Mouse (Mus musculus) testis, adult 2 months (tissue): ENCODE results near the gene Pdzd8.

ENCODE experiments used
- CTCF ChIP-seq: fragments of 200-500 bp; IDR thresholded peaks from 2 replicates; pipeline ENCODE4 v1.5.1; 2012; ENCODE audit warnings: low read depth, mild to moderate bottlenecking, inconsistent platforms, low read length, moderate library complexity; ENCODE audit not compliant: control insufficient read depth, insufficient read depth, insufficient replicate concordance
- POLR2A ChIP-seq: fragments of 200-500 bp; IDR thresholded peaks from 2 replicates; pipeline ENCODE4 v1.6.1; 2012; ENCODE audit warnings: low read depth, mild to moderate bottlenecking, inconsistent platforms, low read length, moderate library complexity; ENCODE audit not compliant: control insufficient read depth

DNA sequence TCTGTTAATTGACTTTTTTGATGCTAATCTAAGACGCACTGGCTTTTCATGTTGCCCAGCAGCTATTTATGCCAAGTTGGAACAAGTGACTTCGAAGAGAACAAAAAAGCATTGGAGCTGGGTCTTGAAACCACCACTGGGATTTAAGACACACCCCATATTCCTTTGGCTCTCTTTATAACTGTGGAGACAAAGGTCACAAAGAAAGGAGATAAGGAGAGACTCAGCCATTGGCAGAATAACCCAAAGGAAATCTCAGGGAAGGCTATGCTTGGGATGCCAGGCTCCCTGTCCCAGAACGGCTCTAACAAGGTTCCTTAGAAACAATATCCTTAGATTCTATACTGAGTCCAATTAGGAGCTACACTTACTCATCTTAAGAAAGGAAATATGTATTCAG, 21.1 kb upstream of the Pdzd8 start:
- no peak for TF ChIP-seq CTCF
- TF ChIP-seq POLR2A, result no peak
